Mouse (Mus musculus) bone marrow, adult 2 months (tissue): ENCODE data around the gene Neb.

ENCODE experiments used
- CTCF ChIP-seq: fragments of 200-500 bp; IDR thresholded peaks from 2 replicates; pipeline ENCODE4 v1.5.1; 2011; ENCODE audit warnings: low read length, control low read depth; ENCODE audit not compliant: control insufficient read depth, insufficient read depth
- POLR2A ChIP-seq: fragments of 200-500 bp; IDR thresholded peaks from 2 replicates; pipeline ENCODE4 v1.6.1; 2011; ENCODE audit warnings: low read depth, mild to moderate bottlenecking, control low read depth, low read length, borderline replicate concordance; ENCODE audit not compliant: control insufficient read depth

GRCm38 (mm10) chr2:52252037-52252436 is 126.2 kb downstream of the Neb start:
- TF ChIP-seq POLR2A (no peak), CTCF (no peak)
